Mouse (Mus musculus) megakaryocyte-erythroid progenitor cell, adult 5-6 weeks (primary cell): ENCODE measurements around the gene Bcl11b. TPM values are rescaled to one million over a fixed set of nuclear protein-coding genes. Genes with fewer than 3 reads are reported as not detected.

Experiments used
- ATAC-seq: replicated peaks from 2 replicates; pipeline ENCODE4 v1.8.0; 2016; ENCODE audit warnings: mild to moderate bottlenecking, inconsistent platforms; ENCODE audit not compliant: severe bottlenecking, poor library complexity, low FRiP score, low TSS enrichment
- total RNA-seq, 2 experiments: library from RNA; stranded (forward) in 1 of 2; stranded (reverse) in 1 of 2; fragments of 200-1000, 215-1000 nt in 1 of 2; fragments of >200 nt in 1 of 2; fragmentation: Nextera tagmentation in 1 of 2; gene quantifications; 2 replicates each; pipeline ENCODE4 v1.2.3; 2014 to 2017

The Bcl11b gene
- total RNA-seq, 2 experiments from 2014 or later = 0.59 to 2.0 TPM

DNA sequence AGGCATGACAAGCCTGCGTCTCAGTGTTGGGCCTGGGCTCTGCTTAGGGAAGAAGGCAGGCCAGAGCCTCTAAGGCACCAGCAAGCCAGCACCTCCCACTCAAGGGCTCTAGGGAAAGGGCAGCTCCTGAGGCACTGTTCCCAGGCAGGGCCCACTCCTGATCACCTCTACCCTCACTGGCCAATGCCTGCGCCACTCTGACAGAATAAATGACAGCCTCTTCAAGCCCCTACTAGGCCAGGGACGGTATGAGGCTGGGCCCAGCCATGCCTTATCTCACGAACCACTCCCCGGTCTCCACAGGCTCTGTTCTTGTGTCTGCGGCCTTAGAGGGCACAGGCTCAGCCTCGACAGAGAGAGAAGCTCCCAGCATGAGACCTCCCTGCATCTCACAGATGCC, 61.3 kb downstream of the Bcl11b start:
- no peak for ATAC-seq

- no peak for ATAC-seq
Observed at GRCm38 (mm10) chr12:107940774-107941173, 62.6 kb downstream of the Bcl11b start.

DNA sequence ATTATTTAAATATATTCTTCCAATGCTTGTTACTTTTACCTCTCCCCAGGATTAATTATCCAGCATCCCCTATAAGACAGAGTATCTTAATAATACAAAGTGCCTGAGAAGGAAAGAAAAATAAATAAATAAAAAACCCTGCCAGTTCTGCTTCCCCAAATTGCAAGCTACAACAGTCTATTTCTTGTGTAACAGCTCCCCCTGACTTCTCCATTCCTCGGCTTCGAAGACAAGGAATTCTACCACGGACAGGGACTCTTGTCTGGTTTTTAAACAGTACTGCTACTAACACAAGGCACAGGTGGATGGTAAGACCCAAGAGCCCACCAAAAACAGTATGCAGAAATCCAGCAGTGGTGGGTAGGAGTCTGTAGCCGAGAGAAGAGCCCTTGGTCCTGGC, 64.2 kb downstream of the Bcl11b start:
- ATAC-seq = no peak

GRCm38 (mm10) chr12:107936972-107937371, 66.4 kb downstream of the Bcl11b start:
- ATAC-seq = no peak

DNA sequence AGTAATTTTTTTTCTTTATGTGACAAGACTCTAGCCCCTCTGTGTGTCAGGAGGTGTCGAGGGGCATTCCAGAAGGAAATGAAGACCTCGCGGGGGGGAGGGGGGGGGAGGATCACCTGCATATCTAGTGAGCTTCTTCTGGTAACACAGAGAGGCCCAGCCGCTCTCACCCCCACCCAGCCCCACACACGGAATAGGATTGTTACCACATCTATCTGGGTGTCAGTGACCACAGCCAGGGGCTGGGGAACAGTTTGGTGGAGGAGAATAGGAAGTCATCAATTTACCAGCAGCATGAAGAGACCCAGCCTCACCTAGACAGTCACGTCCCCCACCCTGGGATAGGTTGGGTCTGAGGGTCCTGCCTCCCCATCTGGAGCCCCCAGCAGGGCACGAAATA, 67.0 kb downstream of the Bcl11b start:
- no peak for ATAC-seq

DNA sequence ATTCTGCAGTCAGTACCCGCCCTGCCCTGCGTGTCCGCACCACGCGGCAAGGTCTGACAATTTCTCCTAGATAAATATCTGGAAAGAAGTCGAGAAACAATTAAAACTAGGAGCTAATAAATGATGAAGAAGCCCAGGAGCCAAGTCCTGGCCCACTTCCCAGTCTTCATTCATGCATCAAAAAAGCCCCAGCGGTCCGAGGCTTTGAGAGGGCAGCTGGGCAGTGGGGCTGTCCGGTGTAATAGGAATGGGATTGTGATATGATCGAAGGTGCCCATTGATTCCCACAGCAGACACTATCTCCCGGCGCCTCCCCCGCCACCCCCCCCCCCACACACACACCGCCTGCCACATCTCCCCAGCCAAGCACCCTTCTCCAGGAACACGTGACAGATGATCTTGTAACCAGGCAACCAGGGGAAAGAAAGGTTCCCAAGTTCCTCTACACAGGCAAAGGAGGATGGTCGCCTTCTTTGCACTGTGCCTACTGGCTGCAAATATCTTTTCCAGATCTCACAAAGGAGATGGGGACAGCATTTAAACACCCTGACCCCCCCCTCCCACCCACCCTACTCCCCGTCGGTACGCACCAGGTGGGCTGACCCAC, 68.5 kb downstream of the Bcl11b start:
- ATAC-seq = no peak

GRCm38 (mm10) chr12:107932140-107932539, 71.3 kb downstream of the Bcl11b start:
- ATAC-seq = no peak

DNA sequence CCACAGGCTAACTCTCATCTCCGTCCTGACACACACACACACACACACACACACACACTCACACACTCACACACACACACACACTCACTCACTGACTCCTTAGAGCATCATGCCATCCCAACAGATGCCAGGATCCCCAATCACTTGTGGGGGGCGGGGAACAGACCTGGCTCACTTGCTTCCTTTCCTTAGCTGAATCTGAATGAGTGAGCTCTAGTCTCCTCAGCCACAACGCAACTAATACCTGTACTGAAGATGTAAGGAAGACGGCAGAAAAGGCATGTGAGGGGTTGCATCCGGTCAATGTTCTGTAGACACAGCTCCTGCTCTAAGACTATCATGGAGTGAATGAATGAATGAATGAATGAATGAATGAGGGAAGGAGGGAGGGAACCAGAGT, 71.9 kb downstream of the Bcl11b start:
- ATAC-seq = no peak

DNA sequence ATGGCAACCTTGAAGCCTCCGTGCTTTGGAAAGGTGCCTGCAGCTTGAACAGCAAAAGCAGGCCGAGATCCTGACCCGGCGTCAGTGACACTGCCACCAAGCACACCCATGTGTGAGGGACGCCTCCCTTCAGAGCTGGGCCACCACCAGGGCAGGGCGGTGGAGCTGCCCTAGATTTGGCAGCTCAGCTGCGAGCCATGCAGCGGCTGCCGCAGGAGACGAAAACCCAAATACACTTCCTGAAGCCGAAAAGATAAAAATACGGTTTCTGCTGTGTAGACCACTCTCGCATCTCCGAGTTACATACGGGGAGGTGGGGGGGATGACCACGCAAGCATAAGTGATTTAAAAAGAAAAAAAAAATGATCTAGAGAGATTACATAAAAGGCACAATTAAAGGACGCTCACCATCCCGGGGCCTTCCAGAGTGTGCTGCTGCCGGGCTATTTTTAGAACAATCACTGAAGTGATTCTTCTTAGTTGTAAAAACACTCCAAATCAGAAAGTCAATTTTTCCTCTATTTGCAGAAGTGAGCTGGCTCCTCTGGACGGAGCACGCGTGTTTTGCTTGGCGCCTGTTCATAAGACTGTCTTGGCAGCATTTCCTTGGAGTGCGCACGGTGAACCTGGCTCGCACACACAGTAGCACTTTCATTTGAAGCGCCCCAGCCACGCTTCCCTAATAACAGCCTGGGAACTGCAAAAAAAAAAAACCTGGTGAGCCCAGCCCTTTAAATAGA, 72.6 kb downstream of the Bcl11b start:
- ATAC-seq = no peak

- no peak for ATAC-seq
Observed at GRCm38 (mm10) chr12:107928905-107929304, 74.5 kb downstream of the Bcl11b start.

GRCm38 (mm10) chr12:107928464-107928901, 74.9 kb downstream of the Bcl11b start:
- no peak for ATAC-seq

- no peak for ATAC-seq
Observed at GRCm38 (mm10) chr12:107927961-107928431, 75.4 kb downstream of the Bcl11b start.

GRCm38 (mm10) chr12:107926074-107926855, 77.1 kb downstream of the Bcl11b start:
- ATAC-seq = no peak

DNA sequence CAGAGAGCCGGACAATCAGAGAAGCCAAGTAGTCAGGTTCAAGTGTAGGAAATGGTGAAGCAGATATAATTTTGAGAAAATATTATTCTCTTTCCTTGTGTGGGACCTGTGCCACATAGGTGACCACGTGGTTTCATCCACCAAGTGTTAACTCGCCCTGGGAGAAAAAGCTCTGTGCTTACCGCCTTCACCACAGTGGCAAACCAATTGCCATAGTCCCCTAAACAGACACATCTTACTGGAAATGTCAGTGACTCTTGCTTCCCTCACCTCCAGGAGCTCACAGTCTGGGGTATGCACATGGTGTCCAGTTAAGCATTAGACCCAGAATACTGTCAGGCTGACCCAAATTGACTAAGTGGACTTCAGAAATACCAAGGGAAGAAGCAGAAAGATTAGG, 78.7 kb downstream of the Bcl11b start:
- no peak for ATAC-seq

- no peak for ATAC-seq
Observed at GRCm38 (mm10) chr12:107923963-107924362, 79.4 kb downstream of the Bcl11b start.

GRCm38 (mm10) chr12:107922180-107922579, 81.2 kb downstream of the Bcl11b start:
- no peak for ATAC-seq

DNA sequence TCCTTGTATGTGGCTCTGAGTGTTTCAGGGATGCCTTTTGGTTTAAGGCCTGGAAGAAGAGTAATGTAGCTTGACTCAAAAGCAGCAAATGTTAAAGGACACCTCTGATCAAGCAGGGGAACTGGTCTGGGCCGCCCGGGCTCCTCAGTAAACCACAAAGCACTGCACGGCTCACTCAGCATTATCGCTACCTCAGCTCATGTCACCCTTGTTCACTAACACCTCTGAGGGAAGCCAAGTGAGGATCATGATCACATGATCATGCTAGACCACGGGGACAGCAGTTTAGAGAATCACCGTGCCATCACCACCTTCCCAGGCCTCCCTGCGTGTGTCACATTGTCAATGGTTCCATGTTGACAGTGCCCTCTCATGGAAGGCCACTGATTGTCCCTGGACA, 81.8 kb downstream of the Bcl11b start:
- ATAC-seq = no peak

DNA sequence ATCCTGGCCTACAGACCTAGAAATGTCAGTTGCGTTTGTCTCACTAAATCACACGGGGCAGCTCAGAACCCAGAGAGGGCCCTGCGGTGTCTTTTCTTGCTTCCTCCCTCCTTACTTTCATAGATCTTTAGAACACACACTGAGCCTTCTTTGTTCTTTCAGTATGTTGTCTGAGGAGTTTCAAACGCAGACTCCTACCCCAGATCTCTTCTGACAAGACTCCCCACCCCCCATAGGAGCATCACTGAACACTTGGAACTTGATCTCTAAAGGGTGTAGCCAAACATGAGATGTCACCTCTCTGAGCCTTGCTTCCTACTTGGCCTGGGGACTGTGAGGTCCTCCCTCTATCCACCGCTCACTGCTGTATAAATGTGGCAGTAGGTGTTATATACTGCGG, 82.2 kb downstream of the Bcl11b start:
- no peak for ATAC-seq

DNA sequence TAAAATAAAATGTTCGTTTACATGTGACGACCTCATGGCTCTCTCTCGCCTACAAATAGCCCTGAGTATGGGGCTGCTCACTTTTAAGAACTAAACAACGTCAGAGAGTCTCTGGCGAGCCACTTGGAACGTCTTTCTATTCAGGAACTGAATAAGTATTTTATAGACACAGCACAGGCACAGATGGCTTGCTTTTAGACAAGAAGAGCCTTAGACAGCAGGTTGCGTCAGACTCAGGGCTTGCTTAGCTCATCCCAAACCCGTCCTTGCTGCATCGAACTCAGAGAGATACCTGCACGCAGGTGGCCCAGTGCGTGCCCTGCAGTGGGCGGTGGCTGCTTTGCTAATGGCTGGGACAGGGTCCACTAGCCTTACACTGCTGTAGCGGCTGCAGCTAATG, 82.7 kb downstream of the Bcl11b start:
- ATAC-seq = no peak

GRCm38 (mm10) chr12:107920076-107920475, 83.3 kb downstream of the Bcl11b start:
- no peak for ATAC-seq
